Mouse (Mus musculus) layer of hippocampus, postnatal 36 days (tissue): ENCODE data around the gene Med4. TPM values are rescaled to one million over a fixed set of nuclear protein-coding genes. Genes with fewer than 3 reads are reported as not detected.

Experiments
- DNase-seq, 2 experiments: peaks; one replicate each; pipeline ENCODE4 v3.0.0; 2022
- total RNA-seq, 2 experiments: library from RNA; stranded (reverse); gene quantifications; 2 replicates each; pipeline ENCODE4 v1.2.3; 2021

Gene Med4
- total RNA-seq: 10 to 100 TPM; 30.0 to 31.6 TPM

DNA sequence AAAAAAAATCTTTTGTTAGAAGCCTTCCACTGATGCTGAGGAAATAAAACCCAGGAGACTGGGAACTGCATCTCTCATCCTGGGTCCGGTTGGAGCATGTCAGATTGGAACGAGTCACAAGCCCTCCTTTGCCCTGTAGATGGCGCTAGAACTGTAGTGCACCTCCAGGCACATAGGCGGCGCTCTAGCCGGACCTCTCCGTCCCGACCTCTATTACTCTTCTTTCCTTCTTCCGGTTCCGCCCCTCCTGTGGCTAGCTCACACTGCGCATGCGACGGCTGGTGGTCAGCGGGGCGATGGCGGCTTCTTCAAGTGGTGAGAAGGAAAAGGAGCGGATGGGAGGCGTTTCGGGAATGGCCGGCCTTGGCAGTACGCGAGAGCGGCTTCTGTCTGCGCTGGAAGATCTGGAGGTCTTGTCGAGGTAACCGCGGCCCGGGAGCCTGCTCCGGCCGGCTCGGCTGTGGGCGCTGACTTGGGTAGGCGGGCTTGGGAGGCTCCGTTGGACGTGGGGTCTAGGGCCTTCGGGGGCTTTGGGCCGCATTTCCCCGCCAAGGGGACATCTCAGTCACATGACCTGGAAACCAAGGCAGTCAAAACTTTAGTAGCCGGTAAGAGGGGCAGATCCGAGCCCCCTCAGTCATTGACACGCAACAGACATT is at the start of gene Med4:
Gene Med4, plus strand, starts transcription at position 261 of the 659 bp plus-strand sequence.
- DNase-seq: peak; percentile 94 to 98

DNA sequence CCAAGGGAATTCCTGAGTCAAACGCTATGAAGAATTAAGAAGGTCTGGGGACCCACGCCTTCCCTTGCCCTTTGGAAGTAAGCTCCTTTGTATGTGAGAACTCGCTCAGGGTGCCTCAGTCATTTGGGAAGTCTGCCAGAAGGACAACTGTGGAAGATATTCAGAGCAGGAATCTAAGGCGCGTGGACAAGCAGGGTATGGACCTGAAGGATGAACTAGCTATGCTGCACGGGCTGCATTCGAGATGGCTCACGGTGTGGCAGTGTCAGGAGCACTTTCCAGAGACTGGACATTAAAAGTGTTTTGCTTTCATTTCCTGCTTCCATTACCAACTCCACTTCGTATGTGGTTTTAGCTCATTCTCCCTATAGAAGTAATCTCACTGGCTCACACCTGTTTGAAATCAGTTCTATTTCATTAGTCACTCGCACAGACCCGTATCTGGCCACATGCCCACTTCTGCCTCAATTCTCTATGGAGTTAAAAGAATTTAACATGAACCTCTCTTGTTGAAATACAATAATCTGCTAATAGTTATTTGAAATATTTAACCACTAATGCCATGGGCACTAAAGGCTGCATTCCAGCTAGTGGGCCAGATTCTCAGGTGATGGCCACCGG is 49.2 kb upstream of the Med4 start:
- no peak for DNase-seq

DNA sequence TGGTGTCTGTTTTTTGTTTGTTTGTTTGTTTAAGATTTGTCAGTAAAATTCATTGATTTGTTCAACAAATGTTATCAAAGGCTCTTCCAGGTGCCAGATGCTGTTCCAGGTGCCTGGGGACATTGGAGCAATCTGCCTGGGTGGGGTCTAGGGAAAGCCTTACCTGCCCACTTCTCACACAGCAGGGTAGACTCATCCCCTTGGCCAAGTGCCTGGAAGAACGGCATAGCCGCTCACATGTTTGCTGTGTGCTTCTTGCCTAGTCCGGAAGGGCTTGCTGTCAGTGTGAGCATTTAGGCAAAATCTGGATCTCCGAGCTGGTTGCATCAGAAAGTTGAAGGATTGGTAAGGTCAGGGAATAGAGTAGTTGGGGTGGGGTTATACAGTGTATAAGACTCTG is 47.6 kb upstream of the Med4 start:
- DNase-seq: no peak

DNA sequence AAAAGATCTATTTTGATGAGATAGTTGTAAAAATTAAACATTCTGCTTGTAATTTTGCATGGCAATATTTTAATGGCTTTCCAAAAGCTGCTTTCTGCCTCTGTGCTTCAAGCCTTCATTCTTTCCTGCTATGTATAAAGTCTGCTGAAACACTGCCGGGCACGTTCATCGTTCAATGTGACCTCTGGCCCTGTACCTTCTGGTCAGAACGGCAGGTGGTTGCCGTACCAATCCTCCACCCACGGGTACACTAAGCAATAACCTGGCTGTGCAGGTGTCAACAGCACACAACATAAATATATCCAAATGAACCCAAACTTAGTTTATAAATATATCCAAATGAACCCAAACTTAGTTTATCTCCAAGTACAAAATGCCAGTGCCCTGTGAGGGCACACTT is 42.1 kb upstream of the Med4 start:
- DNase-seq: no peak

DNA sequence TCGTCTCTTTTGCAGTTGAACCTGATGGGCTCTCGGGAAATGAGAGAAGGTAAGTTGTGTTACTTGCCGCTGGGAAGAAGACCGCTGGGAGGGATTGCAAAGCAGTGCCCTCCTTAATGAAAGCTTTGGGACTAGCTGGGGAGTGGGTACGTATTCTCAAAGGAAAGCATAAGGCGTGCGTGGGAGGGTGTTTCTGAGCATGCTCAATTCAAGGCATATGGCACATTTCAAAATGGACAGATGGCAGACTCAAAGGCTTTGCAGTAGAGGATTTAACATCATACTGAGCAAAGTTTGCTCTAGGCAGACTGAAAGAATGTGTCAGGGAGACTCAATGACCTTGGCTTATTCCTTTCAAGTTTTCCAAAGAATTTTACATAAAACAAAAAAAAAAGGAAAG is 40.3 kb upstream of the Med4 start:
- peak; percentile 71 to 82 for DNase-seq

DNA sequence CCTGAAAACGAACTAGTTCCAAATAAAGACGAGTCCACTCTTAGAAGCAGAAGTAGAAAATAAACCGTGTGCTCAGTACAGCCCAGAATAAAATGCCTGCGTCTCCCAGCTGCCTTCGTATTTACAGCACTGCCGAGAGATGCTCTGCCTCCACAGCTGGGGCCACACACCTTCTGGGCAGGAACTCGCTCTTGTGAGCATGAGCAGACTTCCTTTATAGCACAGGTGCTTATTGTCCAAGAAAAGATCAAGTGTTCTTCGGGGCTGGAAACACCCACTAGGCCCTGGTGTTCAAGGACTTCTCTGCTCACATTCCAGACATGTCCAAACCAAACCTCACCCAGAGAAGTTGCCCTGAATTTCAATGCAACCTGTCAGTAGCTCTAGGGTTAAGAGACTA is 39.2 kb upstream of the Med4 start:
- DNase-seq: no peak

DNA sequence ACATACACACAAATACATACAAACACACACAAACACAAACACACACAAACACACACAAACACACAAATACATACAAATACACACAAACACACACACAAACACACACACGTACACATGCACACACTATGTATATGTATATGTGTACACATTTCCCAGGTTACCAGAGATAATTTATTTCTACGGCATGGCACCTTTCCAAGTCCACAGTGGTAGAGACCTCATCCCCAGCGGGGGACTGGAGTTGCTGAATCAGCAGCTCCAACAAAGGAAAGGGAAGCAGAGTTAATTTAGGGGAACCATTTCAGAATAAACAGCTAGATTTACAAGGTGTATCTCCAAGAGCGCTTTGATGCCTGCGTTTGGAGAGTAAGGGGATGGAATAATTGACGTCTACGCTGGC is 37.6 kb upstream of the Med4 start:
- DNase-seq: no peak

DNA sequence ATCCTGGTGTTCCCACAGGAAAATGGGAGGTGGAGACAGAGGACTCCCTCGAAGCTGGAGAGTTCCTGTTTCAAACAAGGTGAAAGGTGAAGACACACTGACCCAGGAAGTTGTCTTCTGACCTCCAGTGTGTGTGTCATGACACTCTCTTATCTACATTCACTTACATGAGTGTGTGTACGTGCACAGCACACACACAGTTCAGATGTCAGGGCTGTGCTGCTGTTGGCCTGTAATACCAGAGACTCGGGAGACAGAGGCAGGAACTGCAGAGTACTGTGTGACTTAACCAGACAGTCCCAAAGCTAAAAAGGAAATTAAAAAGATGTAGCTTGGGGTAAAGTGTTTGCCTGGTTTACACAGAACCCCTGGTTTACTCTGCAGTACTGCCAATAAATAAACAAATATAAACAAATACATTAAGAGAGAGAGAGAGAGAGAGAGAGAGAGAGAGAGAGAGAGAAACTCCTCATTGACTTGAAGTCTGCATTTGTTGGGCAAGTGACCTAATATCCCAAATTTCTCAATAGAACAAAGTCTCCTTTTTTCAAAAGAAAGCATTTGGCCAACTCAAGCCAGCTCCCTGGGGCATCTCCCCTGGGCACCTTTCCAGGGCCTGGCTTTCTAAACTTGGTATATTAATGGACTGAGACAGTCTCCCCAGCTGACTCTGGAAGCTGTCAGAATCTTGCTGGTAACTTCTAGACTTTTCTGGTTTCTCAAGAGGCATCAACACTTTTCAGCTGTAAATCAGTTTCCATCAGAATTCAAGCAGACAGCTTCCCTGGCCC is 36.0 kb upstream of the Med4 start:
- DNase-seq: peak; percentile 35 to 55

DNA sequence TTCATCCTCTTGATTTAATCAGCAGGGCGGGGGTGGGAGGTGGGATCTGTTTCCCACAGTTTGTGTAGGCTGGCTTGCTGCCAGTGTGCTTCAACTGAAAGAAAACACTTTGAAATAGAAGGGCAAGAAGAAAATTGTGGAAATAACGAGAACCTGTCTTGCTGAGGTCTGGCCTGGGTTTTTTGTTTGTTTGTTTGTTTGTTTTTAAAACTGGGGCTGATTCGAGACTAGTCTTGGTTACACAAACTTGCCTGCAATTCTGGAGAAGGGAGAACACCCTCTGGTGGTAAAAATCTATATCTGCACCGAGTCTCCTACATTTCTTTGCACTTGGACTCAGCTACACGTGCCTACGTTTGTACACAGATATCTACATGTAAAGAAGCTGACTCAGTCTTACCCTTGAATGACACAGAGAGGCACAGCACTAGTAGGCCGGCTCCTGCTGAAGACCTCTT is 35.2 kb upstream of the Med4 start:
- DNase-seq: no peak

DNA sequence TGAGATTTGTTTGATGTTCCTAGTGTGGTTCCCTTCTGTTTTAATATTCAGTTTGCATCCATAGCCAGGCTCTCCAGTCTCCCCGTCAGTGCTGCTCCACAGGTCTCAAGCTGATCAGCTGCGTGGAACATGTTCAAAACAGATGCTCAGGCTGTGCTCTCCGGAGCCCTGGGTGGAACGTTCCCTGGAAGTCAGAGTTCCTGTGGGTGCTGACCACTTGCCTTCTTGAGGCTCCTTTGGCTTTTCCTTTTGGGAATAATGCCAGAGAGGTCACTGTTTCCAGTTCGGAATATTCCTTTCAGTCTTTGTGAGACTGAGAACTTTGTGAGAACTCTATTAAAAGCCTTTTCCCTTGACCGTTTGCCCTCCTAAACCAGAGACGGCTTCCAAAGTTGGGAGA is 34.3 kb upstream of the Med4 start:
- DNase-seq: no peak

DNA sequence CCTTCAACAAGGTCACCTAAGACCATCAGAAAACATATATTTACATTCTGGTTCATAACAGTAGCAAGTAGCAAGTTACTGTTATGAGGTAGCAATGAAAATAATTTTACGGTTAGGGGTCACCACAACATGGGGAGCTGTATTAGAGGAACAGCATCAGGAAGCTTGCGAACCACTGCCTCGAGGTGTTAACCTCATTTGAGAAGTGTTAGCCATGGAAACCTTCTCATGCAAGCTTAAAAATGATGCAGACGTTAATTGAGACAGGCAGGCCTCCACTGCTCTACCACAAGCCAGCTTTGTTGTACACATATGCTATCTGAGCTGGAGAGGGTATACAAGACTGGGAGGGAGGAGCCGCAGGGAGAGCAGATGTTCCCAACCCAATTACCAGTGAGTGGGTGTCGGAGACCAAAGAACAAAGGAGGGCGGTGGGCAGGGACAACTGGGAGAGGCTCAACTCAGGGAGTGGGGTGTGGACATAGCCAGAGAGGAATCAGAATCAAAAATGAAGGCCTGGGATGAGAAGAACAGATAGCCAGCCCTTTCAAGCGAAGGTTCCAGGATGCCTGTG is 33.4 kb upstream of the Med4 start:
- peak in 1 of 2 experiments; percentile 20 for DNase-seq

DNA sequence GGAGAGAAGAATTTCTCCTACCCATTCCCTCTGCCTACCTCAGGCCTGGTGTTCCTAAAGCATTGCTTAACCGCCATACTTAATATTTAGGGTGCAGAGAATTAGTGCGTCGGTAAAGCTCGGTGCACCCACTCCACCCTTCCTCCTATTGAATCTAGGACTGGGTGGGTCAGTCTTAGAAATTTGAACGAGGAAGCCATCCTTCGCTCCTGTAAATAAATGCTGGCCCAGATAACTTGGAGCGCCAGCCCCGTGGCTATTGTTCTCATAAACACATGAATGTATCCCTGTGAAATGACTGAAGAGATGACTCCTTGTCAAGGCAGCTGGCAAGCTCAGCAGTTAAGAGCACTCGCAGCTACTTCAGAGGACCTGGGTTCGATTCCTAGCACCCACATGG is 32.7 kb upstream of the Med4 start:
- no peak for DNase-seq

DNA sequence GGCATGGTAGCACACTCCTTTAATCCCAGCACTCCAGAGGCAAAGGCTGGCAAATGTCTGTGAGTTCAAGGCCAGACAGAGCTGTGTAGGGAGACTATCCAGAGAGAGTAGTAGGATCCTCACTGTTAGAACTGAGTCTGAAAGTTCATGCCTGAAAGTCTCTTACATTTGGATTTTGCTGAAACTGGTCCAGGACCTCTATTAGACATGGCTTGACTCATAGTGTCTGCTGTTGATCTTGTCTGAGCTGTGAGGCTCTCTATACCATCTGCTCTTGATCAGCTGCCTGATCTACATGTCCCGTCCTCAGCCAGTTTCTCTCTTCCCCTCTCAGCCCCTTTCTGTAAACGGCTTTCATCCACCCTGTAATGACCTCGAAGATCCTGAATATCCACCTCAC is 31.5 kb upstream of the Med4 start:
- no peak for DNase-seq

DNA sequence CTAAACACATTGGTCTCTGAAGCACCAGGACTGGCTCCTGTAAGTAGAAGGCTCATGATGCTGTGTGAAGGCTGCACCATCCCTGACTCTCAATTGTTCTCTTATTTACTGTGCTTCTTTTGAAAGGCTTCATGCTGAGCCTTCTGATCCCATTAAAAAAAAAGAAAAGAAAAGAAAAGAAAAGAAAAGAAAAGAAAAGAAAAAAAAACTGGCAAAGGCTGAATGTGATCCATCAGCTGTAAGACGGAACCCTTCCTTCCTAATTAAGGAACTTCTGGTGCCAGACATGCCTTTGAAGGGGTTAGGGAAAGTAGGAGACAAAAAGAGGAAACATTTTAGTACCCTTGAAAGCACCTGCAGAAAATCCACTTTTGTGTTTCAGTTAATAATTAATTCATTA is 30.1 kb upstream of the Med4 start:
- no peak for DNase-seq

DNA sequence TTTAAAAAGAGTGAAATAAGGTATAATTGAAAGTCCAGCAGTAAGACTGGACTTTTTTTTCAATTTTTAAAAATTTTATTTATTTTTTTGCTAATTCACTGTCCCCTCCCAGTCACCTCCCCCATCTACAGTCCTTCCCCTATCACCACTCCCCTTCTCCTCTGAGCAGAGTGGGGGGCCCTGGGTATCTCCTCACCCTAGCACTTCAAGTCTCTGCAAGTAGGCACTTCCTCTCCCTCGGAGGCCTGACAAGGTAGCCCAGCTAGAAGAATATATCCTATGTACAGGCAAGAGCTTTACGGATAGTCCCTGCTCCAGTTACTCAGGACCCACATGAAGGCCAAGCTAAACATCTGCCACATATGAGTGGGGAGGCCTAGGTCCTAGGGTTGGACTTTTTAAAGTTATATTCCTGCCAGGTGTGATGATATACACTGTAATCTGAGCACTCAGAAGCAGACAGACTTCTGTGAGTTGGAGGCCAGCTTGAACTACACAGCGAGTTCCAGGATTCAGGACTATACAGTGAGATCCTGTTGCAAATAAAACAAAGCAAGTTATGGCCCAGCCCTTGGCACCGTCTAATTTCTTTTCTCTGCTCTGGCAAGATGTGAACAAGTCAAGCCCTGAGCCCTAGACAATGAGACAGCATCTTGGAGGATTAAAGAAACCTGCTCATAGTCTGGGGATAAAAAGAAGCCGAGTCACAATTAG is 26.2 kb upstream of the Med4 start:
- no peak for DNase-seq

DNA sequence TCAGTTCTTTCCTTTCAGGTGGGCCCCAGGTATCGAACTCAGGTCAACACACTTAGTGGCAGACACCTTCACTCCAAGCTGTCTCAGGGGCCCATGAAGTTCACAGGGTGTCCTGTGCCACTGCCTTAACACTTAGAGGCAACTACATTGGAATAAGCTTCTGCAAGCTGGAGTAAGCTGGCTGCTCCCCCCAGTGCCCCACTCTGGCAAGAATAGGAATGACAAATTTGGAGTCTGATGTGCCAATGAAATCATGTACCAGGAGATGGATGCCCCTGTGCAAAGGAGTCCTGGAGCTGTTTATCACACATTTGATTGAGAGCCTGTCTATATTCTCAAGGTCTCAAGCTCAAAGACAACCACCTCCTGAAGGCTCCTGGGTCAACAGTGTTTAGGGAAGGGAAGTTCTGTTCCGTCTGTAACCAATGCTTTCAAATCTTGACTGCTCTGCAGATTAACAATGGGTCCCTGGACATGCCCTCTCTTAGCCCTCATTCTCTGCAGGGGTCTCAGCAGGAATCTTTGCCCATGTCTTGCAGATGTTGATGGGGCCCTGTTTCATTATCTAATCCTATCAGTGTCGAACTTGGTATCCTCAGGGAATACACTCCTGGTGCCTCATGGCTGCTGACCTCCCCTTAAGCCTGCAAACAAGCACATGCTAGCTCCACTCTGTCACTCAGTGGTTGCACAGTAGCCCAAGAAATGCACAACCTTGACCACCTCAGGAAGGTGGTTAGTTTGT is 25.3 kb upstream of the Med4 start:
- DNase-seq: no peak

DNA sequence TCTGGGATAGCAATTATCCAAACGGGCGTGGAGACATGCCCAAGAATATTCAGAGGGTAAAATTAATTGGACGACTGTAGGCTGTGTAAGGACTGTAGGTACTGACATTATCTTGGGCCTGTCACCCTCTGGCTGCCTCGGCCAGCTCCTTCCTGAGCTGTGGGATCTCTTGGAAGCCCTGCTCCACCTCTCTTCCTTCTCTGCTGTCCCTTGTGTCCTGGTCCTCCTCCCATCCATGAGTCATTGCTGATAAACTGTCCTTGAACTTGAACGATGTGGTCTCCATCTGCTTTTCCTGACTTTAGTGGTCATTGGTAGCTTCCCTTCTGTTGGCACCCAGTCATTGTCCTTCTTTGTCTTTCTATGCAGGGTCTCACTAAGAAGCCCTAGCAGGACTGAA is 23.2 kb upstream of the Med4 start:
- no peak for DNase-seq

DNA sequence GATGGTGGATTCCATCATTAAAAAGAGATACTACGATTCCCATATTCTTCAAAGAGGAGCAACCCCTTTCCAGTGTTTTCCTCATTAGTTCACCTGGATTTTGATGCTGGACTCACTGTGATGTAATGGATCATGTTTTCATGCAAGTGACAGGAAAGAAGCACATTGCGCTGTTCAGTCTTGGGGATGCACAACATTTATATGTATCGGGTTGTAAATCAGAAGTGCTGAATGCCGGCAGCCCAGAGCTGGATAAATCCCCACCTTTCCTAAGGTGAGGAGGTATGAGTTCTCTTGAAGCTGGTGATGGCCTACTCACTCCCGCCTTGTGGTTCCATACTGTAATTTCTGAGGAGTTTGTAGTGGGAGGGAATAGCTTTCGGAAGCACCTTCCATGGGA is 16.5 kb upstream of the Med4 start:
- no peak for DNase-seq

DNA sequence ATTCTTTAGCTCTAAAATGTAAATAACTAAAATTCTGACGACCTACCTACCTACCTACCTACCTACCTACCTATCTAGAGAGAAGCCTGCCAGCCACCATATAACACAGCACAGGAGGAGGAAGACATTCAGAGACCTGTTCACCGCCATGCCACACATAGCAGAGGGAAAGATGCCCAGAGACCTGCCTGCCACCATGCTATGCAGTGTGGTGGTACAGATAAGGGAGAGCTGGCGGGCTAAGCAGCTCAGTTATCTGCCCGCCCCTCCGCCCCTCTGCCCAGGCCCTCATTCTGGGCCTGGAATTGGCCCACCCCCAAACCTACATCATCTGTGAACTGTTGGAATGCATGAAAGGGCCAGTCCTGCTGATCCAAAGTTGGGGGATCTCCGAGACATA is 15.7 kb upstream of the Med4 start:
- no peak for DNase-seq

DNA sequence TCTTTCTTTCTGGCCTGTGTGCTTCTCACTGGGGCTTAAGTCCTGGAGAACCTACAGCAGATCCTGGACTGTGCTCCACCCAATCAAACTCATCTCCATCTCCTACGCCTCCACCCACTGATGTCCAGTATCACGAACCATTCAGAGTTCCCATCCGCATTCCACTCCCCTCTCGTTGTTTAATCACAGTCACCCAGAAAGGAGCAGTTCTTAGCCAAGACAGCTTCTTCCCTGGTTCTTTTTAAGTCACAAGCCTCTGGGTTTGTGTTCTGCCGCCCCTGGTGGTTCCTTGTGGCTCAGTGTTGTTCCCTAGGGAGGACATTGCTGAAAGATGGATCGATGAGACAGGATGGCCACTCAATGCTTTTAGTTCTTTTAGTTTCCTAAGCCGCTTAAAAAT is 14.1 kb upstream of the Med4 start:
- DNase-seq: no peak

DNA sequence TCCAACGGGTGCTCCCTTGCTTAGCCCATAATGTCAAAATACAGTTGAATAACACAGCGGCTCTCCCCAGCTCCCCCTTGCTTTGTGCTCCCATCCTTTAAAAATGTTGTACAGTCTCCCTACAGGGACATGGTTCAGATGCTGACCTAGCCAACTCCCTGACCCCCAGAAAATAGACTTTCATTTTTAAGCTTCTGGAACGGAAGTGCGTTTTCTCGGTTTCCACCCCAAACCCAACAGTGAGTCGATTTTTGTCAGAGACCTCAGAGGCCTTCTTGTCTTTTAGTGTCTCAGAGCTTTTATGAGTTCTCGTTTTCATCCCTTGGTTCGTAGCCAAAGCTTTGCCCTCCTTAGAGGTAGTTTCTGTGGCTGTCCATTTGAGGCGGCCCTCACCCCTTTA is 8.5 kb upstream of the Med4 start:
- no peak for DNase-seq

DNA sequence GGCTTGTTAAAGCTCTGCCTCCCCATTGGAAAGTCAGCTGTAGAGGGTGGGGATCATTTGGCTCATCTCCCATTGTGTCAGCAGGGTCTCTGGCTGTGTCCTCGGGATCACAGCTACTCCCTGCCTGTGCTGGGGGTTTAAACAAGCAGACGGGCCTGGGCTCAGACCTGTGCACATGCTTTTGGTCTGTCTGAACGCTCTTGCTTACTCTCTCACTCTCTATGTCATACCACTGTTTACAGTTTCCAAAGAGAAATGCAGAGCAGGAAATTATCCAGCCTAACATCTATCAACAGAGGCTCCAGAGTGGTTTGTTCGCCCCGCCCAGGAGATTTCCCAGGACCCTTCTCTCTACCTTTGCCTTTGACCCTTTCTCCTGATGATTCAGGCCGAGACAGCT is 8.1 kb upstream of the Med4 start:
- DNase-seq: no peak
